Mouse (Mus musculus) layer of hippocampus, adult 9-10 months (tissue): ENCODE data around the gene Ralgds.

Experiments used
- DNase-seq: peaks from one replicate; pipeline ENCODE4 v3.0.0; 2022; ENCODE audit warnings: low spot score

Gene Ralgds

DNA sequence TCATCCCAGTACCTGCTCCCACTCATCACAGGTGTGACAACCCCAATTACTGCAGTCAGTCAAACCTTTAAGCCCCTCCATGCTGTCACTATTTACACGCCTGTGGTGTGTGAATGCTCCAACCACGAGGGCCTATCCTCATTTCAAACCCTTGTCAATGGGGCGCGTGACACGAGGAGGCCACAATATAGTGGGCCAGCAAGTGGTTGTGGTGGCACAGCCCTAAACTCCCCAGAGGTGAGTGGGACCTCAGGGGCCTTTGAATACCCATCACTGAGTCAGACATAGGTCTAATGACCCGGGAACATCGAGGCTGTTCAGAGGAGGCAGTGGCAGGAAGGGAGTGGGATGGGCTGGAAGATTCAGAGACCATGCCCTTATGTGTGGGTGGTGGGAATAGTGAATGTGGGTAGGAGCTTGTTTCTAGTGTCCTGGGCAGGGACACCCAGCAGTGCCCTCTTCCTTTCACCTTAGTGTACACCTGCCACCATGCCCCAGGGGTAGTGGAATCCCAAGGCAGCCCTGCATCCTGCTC lies 21.0 kb downstream of the Ralgds start:
- no peak for DNase-seq

DNA sequence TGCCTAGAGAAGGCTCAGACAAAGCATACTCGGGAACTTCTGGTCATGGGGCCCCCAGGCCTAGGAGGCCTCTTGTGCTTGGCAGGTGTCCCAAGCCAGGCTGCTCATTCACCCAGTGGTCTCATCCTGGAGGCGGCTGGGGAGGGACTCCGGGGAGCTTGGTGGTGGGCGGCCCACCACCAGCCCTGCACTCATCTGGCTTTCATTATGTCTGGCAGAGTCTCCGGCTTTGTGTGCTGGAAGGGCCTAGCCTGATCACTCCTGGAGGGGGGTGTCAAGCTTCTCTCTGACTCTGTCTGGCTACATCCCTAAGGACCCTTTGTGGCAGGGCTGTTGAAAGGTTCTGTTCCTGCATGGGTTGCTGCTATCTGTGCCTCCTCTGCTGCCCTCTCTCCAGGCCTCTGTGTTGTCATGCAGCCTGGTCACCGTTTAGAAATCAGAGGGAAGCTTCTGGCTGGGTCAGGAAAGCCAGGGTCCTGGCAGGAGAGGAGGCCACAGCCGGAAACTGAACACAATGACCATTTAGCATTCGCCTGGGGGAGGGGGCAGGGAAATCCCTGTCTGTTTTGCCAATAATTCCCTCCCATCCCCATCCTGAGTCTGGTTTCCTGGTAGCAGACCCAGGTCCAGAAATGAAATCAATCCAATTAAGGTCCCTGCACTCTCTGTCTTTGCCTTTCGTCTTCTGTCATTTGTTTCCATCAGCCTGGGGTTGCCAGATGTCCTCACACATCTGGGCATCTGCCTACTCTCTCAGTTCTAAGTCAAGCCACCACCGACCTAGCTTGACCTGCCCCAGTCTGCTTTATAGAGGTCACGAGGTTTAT lies 21.7 kb downstream of the Ralgds start:
- DNase-seq = no peak

DNA sequence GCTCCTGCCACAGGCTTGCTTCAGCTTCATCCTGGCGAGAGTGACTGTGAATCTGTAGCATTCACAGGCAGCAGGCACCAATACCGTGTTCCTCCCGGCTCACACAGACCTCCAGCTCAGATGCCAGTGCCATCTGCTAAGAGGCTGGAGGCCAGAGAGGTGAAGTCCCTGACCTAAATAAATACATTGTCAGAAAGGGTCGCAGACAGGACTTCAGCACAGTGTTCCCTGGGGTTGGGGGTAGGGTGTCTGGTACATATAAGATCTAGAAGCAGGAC lies 22.3 kb downstream of the Ralgds start:
- no peak for DNase-seq

DNA sequence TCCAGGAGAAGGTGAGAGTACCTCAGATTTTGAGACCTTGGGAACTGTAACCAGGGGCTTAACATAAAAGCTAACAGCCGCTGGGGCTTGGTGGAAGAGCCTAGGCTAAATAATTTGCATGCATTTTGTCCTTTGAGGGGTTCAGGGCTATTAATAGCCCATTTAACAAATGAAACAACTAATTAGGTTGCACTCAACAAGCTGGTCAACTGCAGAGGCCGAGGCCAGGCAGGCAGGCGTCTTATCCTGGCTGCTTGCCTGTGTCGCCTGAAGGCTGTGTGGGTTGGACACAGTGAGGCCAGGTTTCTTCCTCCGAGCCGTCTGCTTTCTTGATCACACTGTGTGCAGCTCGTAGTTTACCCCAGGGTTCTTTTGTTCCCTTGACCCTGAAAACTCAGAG lies 22.7 kb downstream of the Ralgds start:
- DNase-seq = no peak

DNA sequence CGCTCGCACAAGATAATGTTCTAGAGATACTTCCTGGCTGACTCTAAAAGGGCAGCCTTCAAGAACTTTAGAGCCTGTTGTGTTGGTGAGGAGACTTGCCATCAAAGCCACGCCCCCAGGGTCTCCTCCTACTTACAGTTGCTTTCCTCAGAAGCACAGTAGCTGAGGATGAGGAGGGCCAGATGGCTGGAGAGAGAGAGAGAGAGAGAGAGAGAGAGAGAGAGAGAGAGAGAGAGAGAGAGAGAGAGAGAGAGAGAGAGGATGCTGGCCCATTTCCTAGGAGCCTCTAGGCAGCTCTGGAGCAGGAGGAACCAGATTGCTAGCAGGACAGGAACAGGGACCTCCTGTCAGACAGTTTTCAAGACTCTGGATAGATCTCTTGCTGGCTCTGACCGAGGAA lies 23.2 kb downstream of the Ralgds start:
- DNase-seq = no peak

DNA sequence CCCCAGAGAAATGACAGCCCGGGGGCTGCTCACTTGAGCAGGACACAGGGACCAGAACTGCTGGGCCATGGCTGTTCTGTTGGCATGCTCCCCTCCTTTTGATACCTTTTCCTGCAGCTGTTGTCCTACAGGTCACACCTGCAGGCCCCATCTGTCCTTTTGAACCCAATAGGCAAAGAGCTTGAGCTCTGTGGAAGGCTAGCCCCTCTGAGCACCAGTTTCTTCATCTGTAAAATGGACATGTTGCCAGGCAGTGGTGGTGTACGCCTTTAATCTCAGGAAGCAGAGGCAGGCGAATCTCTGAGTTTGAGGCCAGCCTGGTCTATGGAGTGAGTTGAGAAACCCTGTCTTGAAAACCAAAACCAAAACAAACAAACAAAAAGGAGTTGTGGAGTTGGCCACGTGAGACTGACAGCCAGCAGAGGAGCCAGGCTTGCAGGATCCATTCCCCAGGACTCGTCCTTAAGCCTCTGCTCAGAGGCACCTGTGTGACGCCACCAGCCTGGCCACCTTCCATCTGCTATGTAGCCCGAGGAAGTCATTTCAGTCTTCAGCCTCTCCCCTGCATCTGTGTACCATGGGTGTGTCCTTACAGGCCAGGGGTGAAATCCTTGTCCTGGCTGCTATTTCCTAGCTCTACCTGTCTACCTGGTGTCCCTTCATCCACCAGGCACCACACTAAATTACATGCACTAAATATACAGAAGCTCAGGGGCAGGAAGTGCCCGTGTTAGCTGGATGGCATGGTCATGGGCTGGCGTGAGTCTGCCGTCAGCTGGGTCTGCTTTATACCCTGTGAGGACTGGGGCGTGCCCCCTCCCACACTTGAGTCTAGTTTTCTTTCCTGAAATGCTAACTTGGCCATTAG lies 24.1 kb downstream of the Ralgds start:
- DNase-seq = no peak

DNA sequence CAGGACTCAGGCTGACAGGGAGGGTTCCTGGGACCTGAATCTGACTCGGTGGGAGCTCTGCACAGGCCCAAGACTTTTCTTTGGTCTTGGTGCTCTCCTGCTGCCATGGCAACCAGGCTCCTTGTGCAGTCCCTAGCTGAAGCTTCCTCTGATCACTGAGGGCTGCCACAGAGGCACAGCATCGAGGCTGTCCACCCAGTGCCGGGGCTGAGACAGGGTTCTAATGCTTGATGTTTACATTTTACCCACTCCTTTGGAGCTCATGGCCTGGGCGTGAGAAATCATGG lies 24.7 kb downstream of the Ralgds start:
- no peak for DNase-seq

DNA sequence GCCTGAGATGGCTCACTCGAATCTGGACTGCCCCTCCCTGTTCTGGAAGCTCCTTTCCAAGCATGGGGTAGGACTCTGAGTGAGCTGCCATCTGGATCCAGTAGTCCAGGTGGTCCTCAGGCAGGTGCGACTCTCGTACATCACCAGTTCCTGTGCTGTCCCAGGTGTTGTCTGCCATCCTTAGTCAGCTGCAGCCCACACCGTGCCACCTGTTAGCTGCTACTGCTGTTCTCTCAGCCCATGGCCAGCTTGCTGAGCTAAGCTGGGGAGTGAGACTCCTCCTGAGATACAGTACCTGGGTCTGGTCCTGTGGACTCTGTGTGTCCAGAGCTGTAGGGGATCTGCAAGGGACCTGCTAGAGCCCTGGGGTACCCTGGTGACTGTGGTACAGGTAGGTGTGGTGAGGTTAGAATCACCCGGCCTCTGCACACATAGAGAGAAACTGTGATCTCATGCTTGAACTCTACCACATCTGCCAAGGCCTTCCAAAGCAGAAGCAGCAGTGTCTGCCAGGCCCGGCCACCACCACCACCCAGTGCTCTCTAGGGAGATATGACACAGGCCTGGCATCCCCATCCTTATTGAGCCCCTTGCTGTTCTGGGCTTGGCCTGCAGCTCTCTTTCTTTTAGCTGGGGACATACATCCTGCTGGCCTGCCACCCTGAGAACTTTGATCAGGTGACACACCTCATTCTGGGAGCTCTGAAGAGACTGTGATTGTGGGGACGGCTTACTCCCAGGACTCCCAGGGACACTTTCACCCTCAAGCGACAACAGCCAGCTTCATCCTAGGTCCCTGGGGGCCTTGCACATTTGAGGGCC lies 25.3 kb downstream of the Ralgds start:
- no peak for DNase-seq

DNA sequence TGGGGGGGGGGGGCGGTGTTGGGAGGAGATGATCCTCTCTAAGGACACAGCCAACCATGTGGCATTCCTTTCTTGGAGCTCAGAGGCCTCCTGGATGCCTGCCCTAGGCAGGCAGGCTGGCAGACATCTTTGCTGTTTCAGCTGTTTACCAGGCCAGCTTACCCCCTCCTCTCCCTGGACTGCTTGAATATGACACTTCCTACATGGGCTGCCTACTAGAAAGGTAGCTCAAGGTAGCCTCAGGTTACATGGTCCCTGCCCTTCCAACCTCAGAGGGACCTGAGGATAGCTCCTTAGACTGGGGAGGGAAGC lies 25.8 kb downstream of the Ralgds start:
- no peak for DNase-seq

DNA sequence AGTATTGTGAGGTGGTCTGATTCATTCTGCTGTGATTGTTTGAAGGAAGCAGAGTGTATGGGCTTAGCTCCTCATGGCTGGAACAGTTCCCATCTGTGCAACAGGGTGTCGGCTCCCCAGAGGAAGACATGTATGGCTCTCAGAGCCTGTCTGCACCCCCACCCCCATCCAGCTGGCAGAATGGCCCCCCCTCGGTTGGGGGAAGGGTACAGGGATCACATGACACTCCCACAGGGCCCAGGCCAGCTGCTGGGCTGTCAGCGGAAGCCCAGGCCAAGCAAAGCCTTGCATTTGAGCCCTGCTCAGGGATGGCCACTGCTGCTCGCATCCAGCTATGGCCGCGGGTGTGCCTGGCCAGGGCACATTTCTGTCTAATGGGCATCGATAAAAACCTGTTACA lies 26.3 kb downstream of the Ralgds start:
- no peak for DNase-seq

DNA sequence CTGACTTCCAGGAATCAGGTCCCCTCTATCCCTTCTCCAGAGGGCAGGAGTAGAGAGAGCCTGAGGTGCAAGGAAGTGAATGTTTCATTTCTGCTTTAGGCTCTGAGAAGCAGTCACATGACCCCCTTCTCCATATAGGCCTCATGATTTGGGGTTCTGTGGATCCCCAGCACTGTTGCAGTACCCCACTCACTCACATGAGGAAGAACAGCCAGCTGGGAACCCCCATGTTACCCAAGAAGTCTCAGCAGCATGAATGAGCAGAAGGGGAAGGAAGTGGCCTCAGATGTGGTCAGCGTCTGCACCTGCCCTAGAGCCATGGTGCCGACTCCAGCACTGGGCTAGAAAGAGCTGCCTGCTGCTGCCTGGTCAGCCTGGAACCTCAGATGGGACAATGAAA lies 27.0 kb downstream of the Ralgds start:
- no peak for DNase-seq

DNA sequence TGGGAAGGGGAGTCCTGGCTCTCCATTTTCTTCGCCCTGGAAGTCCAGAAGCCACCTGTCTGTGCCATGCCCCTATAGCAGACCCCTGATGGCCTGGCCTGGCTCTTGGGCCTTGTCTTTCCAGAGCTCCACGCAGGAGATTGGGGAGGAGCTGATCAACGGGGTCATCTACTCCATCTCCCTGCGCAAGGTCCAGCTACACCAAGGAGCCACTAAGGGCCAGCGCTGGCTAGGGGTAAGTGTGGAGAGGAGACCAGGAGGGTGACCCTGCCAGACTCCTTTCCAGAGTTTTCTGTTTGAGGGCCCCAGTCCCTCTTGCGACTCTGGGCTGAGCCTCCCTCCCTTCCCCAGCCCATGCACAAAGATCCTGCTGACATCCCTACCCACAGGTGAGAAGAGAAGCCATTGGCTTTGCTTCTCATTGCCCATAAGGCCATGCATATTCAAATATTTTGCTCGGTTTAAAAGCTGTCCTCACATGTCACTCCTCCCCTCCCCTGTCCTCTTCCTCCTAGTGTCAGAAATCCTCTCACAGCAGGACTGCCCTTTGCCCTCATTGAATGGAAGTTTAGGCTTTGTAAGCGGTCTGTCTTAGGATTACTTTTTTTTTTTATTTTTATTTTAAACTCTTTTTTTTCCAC lies 27.8 kb downstream of the Ralgds start:
- no peak for DNase-seq

DNA sequence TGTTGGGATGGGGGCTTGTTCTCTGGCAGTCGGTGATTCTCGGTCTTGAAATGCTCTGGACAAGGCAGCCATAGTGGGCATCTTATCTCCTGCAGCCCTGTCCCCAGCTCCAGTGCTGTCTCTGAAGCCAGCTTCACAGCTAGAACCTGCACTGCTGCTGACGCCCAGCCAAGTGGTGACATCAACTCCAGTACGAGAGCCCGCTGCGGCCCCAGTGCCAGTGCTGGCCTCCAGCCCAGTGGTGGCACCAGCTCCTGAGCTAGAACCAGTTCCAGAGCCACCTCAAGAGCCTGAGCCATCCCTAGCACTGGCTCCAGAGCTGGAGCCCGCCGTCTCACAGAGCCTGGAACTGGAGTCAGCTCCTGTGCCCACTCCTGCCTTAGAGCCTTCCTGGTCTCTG lies 31.0 kb downstream of the Ralgds start:
- DNase-seq = no peak

DNA sequence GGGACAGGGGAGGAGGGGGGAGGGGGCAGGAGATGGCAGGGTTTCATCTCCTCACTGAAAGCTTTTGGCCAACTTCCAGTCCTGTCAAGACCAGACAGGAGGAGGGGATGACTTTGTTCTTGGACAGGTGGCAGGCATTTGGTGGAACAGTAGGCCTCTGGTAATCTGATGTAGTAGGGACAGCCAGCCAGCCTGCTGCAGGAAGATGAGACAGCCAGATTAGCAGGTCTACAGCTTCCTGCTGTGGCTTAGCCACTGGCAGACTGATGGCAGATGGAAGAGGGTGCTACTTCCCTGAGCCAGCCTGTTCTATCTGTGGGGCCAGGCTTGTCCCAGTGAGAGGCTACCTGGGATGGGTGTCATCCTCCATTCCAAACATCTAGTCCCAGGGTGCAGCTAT lies 33.1 kb downstream of the Ralgds start:
- DNase-seq = no peak

DNA sequence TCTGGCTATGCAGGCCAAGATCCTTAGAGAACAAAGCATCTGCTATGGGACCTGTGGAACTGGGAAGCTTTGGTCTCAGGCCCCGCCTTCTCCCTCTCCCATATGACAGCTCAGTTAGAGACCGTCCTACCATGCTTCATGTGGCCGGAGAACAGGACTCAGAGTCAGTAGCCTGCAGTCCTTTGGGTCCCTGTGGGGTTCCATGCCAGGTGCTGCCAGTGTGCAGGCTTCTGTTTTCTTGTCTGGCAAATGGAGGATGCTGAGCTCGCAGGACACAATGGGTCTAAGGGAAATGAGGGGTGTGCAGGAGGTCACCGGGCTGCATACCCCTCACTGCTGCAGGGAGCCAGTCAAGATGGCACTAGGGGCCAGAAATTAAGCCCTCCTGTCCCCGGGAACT lies 33.6 kb downstream of the Ralgds start:
- DNase-seq = no peak

DNA sequence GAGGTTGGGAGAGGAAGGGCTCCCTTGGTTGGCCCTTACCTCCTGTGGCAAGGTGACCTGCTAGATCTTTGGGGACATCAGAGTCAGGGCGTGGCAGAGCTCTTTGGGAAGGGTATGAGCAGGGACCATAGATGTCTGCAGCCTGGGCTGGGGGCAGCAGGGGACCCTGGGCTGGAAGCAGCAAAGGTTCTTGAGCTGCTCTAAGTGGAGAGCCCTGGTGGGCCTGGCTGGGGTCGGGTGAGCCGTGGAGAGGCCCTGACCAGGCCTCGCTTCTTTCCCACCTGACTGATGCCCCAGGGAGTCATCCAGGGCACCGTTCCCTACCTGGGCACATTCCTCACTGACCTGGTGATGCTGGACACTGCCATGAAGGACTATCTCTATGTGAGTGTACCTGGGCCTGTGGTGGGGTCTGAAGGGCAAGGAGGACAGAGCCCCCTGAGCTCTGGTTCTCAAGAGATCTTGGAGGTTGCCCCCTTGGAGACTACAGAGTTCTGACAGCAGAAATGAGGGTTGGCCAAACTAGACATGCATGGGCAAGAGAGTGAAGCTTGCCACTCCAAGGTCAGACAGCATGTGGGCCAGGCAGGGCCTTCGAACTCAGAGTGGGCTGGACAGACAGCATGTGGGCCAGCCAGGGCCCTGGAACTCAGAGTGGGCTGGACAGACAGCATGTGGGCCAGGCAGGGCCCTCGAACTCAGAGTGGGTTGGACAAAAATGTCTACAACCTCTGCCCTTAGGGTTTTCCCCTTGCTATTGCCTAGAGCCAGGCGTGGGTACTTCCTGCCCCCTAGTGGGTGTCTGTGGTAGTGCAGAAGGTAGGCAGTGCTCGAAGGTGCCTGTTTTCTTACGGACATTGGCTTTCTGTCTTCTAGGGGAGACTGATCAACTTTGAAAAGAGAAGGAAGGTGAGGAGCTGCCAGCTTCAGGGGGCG lies 34.6 kb downstream of the Ralgds start:
- DNase-seq = no peak

DNA sequence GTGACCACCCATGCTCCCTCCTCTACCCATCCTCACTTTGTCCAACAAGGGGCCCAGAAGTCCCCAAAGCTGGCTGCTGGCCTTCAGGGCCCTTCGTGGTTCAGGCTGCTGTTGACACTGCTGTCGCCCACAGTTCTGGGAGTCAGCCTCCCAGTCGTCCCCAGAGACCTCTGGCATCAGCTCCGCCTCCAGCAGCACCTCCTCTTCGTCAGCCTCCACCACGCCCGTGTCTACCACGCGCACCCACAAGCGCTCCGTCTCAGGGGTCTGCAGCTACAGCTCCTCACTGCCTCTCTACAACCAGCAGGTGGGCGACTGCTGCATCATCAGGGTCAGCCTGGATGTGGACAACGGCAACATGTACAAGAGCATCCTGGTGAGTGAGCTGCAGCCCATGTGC lies 36.2 kb downstream of the Ralgds start:
- no peak for DNase-seq

DNA sequence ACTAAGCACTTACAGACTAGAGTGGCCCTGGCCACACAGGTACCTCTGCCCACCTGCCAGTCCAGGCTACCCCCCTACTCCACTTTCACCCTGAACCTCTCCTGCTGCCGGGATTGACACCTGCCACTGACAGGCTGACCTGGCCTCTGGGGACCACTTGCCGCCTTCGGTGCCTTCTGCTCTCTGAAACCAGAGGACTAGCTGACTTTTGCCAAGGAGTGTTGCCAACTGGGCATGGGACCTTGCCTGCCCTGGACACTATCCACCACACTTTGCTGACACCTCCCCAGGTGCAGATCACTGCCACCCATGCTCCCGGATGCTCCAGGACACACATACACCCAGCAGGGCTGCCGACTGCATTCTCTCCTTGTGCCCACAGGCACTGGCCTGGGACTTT lies 39.4 kb downstream of the Ralgds start:
- no peak for DNase-seq

DNA sequence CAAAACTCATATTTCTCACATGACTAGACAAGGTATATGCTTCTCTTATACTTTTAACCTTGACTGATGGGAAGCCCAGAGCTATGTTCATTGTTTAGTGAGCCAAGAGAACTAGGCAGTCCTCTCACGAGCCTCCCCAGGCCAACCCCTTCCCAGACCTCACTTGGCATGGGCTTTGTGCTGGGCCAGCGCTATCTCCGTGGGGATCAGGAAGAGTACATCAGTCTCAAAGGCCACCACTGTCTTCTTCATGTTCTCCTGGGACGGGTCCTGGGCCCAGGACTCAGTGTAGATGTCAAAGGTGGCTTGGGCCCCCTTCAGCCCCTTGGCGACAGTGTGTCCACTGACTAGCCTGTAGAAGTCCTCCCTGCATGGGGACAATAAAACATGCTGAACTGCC lies 44.5 kb downstream of the Ralgds start:
- DNase-seq = no peak

DNA sequence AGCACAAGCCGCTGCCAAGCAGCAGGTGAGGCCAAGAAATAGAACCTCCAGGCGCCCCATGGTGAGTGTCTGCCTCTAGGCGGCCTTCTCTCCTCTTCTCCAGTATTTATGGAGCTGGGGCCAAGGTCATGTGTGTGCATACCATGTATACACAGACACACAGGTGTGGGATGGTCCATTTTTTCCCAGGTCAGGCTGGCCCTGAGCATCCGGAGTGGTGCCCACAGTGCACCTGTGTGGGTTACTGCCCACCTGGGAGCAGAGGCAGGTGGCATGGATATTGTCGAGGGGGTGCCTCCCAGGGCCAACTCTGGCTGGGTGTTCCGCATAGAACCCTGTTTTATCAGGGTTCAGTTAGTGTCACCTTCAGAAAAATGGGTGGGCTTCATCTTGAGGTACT lies 50.4 kb downstream of the Ralgds start, which contains the start of gene Cel:
Gene Cel, minus strand, starts transcription at position 101 of the 400 bp plus-strand sequence.
- DNase-seq = no peak

DNA sequence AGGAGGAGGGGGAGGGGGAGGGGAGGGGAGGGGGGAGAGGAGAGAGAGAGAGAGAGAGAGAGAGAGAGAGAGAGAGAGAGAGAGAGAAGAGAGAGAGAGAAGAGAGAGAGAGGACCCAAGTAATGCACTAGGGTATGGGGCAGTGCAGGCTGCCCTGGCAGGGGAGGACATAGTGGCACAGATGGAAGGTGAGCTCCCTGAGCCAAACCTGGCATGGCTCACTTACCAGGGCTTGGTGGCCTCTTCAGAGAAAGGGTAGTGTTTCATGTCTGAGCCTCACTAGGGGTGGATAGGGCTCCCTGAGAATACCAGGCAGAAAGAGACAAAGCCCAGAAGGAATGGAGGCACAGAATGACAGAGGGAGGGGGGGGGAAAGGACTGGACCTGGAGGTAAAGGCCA lies 50.9 kb downstream of the Ralgds start:
- DNase-seq = no peak
